Mouse (Mus musculus): ENCODE measurements around the gene Adgrd1.

GRCm38 (mm10) chr5:129219178-129219760 lies 122.7 kb downstream of the Adgrd1 start:
- TF ChIP-seq POLR2A (IDR thresholded peaks at IDR 0.05; ENCODE audit: insufficient read length, low read depth) (no peak), MAX (IDR thresholded peaks at IDR 0.05; ENCODE audit: low read depth) (no peak), TCF12 (IDR thresholded peaks at IDR 0.05; ENCODE audit: insufficient read depth, poor library complexity, severe bottlenecking) (no peak)
